Mouse (Mus musculus) layer of hippocampus, postnatal 10 days (tissue): ENCODE data around the gene Ccr1l1. TPM values are rescaled to one million over a fixed set of nuclear protein-coding genes. Genes with fewer than 3 reads are reported as not detected.
"Not testable (repeated sequence)": the region's sequence is repeated elsewhere in the genome, so short reads cannot be mapped to it uniquely, and the experiment has no call there.

Source experiments
- DNase-seq, 2 experiments: peaks; one replicate each; pipeline ENCODE4 v3.0.0; 2021; ENCODE audit warnings: low spot score in 2 of 2
- long read RNA-seq: library from polyadenylated mRNA; stranded (forward); transcript quantifications from one replicate; pipeline ENCODE4 v2.0.0, GENCODE M21; 2023
- total RNA-seq, 2 experiments: library from RNA; stranded (reverse); gene quantifications; 2 replicates each; pipeline ENCODE4 v1.2.3; 2021

Gene Ccr1l1
- total RNA-seq, result not detected
- long read RNA-seq, result 0 reads

DNA sequence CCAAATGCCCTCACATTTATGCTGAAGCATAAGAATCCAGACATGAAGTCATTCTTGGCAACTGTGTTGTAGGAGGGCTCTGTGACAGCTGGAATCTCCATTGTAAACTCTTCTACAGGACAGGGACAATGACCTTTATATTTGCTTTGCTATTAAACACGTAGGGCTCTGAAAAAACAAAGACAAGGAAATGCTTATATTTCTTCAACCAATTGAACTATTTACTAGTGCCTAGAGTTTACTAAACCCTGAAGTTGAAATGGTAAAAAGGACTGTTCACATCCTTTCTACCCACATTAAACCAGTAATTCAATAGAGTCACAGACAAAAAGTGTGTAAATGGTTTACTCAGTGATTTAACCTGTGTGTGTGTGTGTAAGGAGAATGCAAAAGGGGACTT lies at the start of gene Ccr1l1:
Gene Ccr1l1 (minus strand): TSS at position 101 of the 400 bp plus-strand sequence.
- no peak for DNase-seq

DNA sequence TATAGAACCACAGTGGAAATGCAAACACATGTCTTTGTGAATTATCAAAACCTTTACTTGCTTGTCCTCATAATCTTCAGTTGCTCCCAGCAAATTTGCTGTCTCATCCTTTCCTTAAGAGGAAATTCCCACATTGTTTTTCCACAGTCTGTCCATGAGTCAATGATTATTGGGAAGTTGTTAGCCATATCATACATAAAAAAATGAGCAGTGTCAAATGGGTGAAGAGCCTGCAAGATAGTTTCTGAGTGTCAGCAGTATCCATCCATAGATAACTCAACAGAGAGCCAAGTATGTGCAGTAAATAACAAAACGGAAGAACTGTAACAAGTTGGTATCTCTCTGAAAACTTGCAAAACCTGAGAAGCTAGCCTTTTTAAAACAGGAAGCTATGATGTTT lies 43.5 kb upstream of the Ccr1l1 start, which contains the start of gene Ccr3:
Gene Ccr3 (plus strand): TSS at position 301 of the 400 bp plus-strand sequence.
- no peak for DNase-seq

DNA sequence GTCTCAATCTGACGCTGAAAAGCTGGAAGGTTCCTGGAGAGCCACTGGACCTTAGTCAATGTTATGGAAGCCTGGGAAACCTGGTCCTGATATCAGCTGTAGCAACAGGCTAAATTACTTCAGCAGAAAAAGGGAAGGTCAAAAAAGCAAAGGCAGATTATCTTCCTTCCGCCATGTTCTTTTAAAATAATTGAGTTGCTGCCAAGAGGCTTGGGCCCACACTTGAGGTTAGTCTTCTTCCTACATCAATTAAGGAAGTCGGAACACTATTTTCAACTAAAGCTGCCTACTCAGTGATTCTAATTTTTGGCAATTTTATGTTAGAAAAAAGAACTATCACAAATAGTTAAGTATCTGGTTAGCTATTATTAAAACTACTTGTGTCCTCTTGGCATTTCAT lies 41.7 kb upstream of the Ccr1l1 start:
- no peak for DNase-seq

DNA sequence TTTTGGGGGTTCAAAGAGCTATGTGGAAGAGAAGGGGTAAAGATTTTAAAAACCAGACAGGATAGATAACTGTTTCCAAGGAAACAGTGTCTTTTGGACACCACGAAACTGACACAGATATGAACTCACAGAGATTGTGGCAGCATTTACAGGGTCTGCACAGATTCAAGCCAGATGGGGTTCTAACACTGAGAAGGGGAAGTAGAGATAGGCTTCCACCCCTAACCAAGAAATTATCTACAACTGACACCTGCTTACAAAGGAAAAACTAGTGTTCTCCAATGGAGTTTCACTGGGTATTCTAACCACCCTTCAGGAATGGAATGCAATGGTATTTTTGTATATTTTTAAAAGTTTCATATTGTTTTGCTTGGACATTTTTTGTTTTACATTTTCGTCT lies 37.8 kb upstream of the Ccr1l1 start:
- no peak for DNase-seq

DNA sequence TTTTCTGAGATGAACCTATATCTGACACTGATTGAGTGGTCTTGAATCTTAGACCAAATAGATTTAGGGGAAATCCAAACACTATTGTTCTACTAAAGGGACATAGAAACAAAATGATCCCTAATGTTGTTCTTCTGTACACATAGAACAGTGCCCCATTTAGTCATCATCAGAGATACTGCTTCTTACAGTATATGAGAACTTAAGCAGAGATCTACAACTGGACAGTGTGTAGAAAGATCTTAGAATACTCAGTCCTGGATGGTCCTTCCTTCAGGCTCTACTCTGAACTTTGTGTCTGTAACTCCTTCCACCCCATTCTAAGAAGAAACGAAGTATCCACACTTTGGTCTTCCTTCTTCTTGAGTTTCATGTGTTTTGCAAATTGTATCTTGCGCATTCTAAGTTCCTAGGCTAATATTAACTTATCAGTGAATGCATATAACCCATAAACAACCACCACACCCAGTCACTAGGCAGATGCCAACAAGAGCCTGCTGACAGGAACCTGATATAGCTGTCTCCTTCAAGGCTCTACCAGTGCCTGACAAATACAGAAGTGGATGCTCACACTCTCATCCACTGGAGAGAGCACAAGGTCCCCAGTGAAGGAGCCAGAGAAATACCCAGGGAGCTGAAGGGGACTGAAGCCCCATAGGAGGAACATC lies 36.9 kb upstream of the Ccr1l1 start:
- no peak for DNase-seq

DNA sequence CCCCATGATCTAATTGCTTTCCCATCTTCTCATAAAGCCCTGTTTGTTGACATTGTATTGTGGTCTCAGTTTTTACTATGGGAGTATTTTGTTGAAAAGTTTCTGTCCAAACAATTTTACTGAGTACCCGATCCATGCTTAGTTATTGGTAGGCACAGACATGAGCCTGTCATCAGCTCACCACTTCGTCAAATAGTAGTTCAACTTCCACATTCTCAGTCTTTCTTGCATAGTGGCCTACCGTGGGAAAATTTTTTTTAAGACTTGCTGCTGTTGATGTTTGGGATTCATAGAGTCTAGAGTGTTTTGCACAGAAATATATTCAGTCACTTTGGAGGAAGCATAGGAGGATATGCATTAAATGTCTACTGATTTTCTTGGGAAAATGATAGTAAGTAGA lies 35.1 kb upstream of the Ccr1l1 start:
- DNase-seq, result no peak

DNA sequence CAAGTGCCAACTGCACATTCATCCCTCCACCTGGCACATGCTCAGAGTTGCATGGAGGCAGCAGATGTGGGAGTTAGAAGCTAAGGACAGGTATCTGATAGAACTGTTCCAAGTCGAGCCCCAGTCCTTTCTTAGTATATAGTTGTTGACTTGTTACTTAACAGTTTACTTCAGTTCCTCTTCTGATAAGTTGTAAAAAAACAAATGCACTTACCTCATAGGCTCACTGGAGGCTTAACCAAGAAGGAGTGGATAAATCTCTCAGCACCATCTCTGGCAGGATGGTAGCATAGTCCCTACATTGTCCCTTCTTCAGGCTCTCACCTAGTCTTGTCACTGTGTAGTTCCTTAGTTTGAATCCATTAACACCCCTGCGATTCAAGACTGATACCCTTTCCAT lies 34.5 kb upstream of the Ccr1l1 start:
- DNase-seq, result no peak

DNA sequence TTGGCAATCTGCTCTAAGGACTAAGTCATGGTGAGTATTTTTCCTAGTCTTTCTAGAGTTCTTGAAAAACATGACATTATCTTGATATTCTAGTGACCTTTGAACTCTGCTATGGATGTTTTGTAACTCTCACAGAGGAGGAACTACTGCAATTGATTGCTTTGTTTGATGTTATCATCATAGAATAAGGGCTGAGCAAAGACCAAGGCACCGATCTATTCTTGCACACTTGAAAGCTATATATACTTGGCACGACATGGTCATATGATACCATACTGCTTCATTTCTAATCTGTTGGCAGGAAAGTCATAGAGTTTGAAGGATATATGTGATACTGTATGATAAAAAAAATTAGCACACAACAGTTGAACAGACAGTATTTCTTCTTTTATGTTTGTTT lies 21.6 kb upstream of the Ccr1l1 start:
- DNase-seq, result no peak

DNA sequence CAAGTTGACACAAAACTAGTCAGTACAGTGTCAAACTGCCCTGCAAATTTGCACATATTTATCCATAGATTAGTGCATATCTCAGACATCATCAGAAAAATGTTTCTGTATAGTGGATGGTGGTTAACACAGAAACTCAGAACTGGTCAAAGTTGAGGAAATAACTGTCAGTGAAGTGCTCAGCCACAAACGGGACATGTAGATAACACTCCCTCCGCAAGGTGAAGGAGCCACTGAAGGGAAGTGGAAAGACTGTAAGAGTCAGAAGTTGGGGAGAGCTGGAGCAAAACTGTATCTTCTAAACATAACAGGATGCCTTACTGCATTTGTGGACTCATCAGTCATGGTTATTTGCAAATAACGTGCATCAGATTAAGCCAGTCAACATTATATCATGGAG lies 19.5 kb upstream of the Ccr1l1 start:
- DNase-seq, result no peak

DNA sequence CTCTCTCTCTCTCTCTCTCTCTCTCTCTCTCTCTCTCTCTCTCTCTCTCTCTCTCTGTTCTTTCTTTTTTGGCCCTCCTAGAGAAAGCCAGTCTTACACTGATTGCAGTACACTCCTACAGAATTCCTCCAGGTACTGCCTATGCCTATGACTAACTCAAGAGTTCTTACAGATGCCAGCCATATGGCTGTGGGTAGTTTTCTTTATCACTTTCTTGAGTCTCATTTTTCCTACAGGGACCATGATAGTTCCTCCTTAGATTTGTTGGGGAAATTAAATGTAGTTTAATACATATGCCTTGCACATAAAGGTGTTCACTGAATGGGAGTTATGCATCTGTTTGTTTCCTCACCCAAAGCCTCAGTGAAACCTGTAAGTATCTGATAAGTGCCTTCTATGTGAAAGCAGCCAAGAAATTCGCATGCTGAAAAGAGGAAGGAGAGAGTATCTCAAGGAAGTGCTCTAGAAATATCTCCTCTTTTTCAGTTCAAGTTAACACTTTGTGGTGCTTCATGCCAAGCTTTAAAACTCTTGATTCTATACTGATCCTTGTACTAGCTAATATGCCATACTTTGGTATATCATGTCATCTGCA lies 13.2 kb upstream of the Ccr1l1 start:
- no peak for DNase-seq

DNA sequence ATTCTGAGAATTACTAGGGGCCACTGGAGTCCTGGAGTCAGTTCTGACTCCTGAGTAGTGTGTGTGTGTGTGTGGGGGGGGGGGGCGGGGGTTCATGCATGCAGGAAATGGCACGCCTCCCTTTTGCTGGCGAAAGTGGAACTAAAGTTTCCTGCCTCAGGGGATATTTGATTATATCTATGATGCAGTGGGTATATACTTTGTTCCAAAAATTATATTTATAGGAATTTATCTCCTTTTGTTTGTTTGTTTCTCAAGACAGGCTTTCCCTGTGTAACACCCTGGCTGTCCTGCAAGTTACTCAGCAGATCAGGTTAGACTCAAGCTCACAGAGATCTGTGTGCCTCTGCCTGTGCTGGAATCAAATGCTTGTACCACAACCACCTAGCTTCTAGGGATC lies 11.5 kb upstream of the Ccr1l1 start:
- no peak for DNase-seq

DNA sequence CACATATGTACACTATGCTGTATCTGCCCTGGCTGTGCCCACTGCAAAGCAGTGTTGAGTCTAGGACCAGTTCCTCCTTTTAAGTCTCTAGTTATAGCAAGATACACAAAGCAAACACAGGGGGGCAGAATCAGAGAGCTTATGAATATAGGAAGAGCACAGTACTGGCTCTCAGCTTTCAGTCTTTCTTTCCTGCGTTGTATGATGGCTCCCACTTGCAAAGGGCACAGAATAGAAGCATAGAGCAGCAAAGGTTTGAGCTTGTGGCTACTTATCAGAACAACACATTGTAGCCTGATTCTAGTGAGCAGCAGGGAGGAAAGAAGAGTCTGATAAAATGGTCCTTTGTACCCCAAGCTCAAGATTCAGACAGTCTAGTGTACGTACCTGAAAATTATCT lies 8.0 kb upstream of the Ccr1l1 start:
- peak; percentile 4 to 17 for DNase-seq

DNA sequence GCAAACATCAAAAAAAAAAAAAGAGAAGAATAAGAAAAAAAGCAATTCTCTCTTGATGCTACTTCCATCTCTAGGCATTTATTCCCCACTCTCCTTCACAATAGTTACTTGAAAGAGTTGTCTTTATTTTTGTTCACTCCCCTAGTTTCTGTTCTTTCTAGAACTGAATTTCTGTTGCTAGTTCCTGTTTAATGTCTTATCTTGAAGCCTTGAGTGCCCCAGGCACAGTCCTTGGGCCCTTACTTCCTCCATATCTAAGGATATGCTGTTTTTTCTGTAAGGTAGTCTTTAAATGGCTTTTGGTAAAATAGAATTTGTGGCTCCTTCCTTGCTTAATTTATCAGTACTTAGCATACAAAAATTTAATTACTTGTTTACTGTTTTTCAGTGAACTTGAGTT lies 6.7 kb upstream of the Ccr1l1 start:
- no peak for DNase-seq

DNA sequence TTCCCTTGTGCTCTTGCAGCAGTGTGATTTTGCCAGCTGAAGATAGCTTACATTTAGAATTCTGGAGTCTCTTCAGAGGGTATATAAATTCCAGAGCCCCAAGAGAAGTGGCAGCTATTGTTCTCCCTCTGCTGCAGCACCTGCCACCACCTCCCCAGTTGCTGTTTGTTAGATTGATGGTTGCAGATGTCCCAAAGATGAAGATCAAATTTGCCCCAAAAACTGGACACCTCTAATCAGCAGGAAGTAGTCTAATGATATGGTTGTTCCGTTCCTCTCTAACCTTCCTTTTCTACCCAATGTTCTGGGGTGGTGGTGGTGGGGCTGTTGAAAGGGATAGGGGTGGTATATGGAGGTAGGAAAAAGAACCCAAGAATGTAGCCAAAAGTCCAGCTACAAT lies 4.5 kb upstream of the Ccr1l1 start:
- DNase-seq, result no peak

DNA sequence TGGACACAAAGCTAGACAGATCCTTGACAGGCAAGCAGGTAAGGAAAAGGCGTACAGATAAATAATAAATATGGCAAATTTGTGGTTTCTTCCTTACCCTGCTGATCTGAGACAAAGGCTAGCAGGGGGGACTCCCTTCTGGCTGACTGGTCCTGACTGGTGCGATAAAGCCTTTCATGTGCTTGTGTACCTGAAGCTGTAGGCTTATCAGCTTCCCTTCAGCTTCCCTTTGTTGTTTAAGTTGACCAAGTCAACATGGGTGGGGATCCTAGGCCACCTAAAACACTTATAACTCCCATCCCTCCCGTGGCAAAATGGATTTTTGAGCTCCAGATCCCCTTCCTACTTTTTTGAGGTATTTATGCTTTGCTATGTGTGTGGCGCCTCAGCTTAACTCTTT lies 3.7 kb upstream of the Ccr1l1 start:
- DNase-seq, result no peak

DNA sequence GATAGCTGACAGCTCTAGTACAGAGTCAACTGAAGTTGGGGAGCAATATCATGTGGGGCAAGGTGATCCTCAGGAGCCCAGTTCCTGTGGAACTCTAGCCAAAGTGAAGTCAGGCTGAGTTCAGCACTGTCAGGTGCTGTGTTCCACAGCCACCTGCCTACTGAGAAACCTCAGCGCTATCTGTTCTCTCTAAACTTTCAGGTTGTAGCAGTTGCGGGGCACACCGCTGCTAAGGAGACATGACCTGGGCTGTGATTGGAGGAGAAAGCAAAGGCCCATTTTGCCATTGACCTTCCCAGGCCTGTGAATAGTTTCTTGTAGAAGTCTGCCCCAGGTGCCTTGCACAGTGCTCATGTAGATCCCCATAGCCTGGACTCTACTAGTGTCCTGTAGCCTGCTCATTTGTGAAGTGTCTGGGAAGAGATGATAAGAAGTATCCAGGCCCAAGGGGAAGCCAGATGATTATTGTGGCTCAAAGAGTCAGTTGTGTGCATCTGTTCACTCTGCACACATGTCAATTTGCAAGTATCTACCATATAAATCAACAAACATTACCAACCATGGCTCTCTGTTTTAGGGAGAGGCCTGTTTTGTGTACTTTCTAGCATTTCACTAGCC lies 2.8 kb upstream of the Ccr1l1 start:
- DNase-seq, result not testable (repeated sequence)

DNA sequence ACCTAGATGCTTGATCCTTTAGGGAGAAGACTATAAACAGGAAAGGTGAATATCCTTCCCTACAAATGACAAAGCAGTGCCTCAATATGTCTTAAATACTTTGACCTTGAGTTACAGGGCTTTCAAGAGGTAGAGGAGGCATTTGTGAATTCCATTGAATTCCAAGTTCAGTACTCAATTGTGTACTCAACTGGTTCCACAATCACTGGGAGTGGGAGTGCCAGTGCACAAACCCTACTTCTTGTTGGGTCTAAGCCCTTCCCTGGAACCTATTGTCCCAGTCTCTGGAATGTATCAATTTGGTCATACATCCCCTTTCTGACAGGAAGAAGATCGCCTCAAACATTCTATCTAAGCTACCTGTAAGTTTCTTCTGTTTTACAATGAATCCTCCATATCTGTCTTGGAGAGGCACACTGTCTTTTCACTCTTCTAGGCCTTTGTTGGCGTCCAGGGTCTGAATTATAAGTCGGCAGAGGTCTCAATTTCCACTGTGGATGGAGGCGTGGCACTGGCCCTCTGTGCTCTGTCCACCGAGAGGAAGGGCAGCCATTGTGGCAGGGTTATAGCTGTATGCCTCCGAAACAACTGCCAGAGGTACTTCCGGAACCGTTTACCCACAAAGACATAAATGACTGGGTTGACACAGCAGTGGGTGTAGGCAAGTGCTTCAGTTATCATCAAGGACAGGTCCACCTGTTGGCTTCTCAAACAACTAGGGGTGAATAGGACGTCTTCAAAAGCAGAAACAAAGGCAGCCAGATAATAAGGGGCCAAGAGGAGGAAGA lies 1.1 kb downstream of the Ccr1l1 start:
- no peak for DNase-seq

DNA sequence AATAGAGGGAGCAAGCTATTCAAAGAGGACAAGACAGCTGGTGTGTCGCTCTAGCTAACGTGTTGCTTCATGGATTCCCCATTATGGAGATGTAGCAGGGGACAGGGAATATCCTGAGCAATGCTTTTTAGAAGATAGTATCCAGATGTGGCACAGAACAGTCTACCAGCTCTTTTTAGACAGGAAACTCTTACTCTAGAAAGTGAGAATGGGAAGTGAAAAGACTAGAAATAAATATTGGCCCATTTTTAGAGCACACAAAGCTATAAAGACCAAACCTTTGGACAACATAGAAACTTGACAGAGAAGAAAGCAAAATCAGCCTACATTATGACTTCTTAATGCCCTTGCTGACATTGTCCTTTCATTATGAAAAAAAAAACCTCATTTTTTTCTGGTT lies 2.6 kb downstream of the Ccr1l1 start:
- no peak for DNase-seq

DNA sequence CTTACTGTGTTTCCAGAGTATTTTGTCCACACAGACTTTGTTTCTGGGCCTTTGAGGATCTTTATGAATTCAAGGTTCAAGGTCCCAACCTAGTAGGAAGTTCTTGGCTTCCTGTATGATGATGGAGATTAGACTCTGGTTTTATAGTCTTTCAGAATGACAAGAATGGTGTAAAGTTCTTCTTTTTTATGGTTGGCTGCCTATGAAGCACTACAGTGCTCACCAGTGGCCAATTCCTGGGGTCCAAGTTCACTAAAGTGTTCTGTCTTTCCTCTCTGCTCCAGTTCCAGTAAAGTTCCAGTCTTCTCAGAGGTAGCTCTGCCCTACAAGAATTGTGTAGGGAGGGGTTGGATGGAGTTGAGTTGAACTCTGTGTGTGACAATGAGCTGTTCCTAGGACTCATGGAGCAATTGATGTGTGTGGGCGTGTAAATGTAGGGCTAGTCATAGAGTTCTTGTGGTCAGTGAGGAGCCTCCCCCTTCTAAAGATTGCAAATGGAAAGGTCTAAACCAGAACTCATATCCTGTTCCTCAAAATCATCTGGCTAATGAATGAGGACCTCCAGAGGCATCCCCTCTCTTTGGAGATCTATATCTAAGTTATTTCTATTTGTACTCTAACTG lies 9.8 kb downstream of the Ccr1l1 start, which contains the start of gene Ccr1:
Gene Ccr1 (minus strand): TSS at position 403 of the 623 bp plus-strand sequence.
- no peak for DNase-seq

DNA sequence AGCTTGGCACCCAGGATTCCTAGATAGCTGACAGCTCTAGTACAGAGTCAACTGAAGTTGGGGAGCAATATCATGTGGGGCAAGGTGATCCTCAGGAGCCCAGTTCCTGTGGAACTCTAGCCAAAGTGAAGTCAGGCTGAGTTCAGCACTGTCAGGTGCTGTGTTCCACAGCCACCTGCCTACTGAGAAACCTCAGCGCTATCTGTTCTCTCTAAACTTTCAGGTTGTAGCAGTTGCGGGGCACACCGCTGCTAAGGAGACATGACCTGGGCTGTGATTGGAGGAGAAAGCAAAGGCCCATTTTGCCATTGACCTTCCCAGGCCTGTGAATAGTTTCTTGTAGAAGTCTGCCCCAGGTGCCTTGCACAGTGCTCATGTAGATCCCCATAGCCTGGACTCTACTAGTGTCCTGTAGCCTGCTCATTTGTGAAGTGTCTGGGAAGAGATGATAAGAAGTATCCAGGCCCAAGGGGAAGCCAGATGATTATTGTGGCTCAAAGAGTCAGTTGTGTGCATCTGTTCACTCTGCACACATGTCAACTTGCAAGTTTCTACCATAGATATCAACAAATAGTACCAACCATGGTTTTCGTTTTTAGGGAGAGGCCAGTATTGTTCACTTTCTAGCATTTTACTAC lies 11.2 kb downstream of the Ccr1l1 start:
- DNase-seq, result not testable (repeated sequence)

DNA sequence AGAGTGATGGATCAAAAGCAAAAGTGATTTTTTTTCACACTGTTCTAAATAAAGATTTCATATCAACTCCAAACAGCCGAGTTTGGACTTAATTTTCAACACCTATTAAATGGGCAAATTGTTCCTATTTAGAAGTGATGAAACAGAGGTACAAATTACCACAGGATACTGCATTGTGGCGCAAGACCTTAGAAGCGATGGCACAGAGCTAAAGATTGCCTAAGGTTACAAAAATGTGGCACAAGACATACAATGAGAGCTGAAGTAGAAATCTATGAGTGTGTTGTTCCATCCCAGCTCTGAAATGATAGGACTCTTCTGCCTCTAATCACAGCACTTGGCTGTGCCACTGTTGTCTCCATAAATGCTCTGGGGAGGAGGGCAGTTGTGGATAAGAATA lies 13.4 kb downstream of the Ccr1l1 start:
- DNase-seq, result no peak
